Mouse (Mus musculus) thymus, adult 18-20 months (tissue): ENCODE results near the gene 6030468B19Rik.
"Not testable (repeated sequence)": the region's sequence is repeated elsewhere in the genome, so short reads cannot be mapped to it uniquely, and the experiment has no call there.

Experiments used
- DNase-seq, 2 experiments: peaks; one replicate each; pipeline ENCODE4 v3.0.0; 2022; ENCODE audit warnings: mixed read lengths in 2 of 2

Gene 6030468B19Rik

DNA sequence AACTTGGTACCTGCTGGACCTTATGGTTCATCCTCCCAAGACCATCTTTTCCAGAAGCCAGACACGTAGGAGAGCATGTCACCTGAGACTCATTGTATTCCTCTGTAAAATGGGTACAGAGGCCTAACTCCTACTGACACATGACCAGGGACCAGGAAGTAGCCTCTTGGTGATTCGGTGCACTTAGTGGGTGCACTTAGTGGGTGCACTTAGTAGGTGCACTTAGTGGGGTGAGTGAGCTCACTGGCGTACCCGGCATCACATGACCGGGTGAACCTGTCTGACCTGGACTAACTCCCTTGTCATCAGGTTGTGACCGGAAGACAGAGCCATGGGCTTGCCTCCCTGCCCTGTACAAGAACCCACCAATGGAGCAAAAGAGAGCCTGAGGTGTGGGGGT is 9.3 kb downstream of the 6030468B19Rik start:
- no peak for DNase-seq

DNA sequence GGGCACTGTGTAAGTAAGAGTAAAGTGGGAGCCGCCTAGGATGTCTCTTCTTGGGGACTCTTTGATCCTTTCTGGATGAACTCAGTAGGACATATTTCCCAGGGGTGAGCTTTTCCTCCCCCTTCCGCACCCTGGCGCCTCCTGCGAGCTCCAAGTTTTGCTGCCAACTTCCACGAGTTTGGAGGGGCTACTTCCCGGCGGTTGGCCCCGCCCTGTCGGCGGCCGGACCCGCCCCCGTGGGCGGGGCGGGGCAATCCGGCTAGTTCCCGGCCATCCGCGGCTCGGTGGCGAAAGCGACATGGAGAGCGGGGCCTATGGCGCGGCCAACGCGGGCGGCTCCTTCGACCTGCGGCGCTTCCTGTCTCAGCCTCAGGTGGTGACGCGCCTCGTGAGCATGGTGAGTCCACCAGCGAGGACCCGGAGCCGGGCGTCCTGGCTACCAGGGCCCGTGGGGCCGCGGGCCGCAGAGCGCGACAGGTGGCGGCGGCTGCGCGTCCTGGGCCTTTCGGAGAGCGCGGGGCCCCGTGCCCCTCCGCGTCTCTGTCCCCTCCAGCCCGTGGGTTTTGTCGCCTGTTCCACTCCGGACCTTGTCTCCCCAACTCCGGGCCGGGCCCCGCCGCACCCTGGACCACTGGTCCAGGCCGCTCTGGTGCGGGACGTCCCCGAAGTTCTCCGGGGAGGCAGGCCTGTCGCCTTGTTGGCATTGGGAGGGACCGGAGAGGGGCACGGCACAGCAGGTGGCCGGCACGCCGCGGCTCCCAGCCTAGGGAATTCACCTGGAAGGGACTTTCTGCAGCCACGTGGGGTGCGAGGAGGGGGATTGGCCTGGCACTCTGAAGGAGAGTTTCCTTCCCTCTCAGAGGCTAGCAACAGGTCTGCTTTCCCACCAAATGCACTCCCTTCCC is 12.2 kb downstream of the 6030468B19Rik start, which contains the start of the genes Gm20708 and Syngr2:
Gm20708 (plus strand) TSS at position 262 of the 905 bp plus-strand sequence.
Syngr2 (plus strand) TSS at position 262 of the 905 bp plus-strand sequence.
- DNase-seq: peak; percentile 46 to 58

DNA sequence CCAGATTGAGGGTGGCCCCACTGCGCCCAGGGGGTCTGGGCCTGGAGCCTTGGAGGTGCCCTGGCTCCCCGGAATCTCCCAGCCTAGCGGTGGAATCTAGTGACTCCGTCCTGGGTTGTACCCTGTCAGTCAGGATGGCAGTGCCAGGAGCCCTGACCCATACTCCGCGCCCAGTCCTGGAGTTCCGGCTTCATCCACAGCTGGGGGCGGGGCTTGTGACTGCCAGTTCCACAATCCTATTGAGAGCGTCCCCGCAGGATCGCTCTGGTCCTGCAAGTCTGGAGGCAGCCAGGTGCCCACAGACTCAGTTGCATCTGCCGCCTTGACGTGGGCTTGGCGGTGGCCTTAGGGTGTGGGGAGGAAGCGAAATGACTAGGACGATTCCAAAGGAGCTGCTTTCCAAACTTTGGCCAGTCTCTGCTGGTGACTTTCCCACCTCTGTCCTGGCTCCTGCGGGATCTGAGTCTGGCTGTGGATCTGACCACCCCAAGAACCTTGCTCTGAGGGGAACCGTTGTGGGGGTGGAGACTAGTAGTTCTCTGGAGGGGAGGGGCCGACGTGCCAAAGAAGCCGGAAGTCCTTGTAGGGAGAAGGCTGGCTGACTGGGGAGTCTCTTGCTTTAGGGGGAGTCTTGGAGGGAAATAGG is 13.1 kb downstream of the 6030468B19Rik start:
- DNase-seq: peak; percentile 67 to 80

DNA sequence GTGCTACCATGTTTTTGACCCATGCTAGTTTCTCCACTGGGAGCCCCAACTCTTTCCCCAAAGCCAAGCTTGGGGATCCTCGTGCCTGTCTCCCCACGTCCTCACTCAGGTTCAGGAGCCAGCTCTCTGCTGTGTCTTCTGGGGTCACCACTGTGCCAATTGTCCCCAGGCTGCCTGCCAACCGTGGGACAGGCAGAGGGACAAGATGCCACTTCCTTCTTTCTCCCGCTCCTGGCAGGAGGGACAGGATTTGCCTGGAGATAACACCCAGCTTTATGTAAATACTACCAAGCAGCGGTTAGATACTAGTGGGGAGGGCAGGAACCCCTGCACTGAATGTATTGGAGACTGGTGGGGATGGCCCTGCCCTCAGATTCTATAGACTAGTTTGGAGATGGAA is 16.4 kb downstream of the 6030468B19Rik start:
- no peak for DNase-seq

DNA sequence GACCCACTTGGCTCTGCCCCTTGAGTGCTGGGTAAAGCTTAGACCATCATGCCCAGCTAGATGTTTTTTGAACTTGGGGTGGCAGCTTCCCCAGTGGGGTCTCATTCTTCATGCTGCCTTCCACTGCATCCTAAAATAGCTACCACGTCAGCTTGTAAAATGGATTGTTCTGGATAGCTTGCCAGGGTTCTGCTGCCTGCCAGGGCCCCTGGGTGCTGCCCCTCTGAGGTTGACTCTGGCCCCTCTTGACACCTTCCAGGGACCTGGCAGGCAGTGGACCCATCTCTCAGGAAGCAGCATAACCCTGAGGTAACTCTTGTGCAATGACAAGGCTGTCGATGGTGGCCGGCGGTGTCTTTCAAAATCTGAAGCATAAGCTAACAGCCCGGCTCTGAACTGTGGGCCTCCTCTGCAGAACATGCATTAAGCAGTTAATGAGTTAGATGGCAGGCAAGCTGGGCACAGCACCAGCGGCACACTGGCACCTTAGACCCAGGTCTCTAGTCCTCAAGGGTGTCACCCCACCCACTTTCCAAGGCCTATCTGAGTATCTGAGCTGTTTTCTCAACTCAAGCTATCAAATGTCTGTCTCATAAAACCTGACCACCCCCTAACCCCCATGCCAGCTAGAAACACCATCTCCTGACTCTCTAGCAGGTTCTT is 17.4 kb downstream of the 6030468B19Rik start:
- DNase-seq: no peak

DNA sequence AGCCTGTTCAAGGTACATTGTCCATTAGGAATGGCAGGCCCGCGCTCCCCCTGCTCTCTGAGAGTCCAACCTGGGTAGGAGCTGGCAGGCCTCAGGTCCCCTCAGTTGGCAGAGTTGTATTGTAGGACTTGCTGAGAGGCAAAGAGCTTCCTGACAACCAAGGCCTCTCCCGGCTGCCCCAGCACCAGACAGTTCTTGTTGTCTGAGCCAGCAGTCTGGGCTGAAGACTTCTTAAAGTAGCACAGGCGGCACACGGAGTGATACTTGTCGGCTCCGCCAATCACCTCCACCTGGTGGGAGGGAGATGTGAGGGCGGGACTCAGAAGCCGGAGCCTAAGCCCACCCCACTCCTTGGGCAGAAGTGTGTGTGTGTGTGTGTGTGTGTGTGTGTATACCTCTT is 18.4 kb downstream of the 6030468B19Rik start:
- not testable (repeated sequence) for DNase-seq

DNA sequence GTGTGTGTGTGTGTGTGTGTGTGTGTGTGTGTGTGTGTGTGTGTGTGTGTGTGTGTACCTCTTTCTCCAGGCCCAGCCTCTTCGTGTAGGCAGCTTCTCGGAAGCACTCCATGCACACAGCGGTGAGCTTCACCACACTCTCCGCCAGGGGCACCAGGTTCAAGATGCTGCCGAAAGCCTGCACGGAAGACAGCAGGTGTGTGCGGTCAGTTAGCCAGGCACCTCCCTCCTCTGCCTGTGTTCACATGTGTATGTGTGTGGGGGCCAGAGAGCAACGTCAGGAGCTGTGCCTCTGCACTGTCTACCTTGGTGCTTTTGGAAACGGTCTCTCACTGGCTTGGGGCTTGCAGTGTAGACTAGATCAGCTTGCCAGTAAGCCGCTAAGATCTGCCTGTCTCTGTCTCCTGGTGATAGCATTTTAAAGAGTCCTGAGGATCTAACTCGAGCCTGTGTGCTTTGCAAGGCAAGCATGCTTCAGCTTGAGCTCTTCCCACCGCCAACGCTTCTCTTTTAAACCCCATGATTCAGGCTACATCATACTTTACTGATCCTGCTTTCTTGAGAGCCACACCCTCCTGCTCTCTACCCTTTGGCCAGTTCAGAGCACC is 19.0 kb downstream of the 6030468B19Rik start:
- DNase-seq: no peak

DNA sequence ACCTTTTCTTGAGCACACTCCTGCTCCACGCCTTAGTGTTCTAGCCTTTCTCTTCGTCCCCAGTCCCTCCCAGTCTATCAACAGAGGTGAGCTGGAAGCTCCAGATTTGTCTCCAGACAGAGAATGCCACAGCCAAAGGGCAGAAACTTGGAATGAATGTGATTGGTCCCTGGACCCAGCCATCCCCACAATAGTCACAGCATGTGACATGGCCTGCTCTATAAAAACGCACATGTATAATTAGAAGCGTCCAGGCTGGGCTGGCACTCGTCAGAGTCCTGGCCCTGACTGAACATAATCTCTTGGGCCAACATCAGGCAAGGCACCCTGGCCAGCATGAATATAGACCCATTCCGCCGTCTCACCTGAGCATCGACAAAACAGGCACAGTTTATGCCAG is 21.6 kb downstream of the 6030468B19Rik start:
- DNase-seq: no peak

DNA sequence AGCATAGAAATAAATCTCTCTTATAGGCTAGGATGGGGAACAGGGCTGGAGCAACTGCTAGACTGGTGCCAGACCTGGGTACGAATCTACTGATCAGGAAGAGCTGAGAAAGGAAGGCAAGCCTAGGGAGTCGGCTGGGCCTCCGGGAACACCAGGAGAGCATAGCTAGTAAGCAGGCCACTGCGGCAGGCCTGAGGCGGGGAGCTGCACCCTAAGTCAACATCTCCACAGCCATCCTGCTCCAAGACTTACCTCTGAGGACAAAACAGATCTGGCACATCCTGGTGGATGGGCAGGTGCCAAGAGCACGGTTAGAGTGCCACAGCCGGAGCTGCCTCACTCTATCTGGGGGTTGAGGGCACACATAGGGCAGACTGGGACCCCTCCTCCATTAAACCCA is 22.7 kb downstream of the 6030468B19Rik start:
- DNase-seq: no peak

DNA sequence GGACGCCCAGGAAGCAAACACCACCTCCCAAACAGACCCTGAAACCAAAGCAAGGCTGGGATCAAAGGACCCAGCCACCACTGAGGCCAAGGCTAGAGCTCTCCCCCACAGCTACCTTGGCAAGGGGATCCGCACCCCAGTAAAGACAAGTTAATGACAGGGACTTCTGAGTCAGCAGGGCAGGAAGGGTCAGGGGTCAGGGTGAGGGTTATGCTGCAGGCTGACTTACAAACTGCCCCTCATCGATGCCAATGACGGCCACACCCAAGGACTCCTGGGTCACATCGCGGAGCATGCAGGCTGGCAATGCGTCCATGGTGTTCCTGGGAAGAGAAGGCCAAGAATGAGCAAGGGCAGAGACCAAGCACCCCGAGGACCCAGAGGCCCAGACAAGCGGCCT is 24.4 kb downstream of the 6030468B19Rik start:
- no peak for DNase-seq

DNA sequence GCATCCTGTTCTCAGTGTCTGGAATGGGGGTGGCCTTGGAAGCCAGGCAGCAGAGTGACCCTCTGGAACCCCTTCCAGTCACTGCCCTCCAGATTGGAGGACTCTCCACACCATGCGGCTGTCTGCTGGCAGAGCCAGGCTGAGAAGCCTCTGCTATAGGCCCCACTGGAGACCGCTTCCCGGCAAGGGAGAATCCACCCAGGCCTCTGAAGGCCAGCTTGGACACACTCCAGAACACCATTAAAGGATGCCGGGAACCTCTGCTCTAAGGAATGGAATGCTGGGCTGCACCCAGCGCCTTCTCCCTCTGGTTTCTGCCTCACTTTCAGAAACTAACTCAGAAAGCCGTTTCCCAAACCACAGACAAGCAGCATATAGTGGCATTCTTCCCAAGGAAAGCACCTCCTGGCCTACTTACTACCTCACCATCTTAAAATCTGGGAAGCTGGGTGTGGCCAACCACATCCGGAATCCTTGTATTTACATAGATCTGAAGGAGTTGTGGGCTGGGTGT is 25.3 kb downstream of the 6030468B19Rik start:
- no peak for DNase-seq

DNA sequence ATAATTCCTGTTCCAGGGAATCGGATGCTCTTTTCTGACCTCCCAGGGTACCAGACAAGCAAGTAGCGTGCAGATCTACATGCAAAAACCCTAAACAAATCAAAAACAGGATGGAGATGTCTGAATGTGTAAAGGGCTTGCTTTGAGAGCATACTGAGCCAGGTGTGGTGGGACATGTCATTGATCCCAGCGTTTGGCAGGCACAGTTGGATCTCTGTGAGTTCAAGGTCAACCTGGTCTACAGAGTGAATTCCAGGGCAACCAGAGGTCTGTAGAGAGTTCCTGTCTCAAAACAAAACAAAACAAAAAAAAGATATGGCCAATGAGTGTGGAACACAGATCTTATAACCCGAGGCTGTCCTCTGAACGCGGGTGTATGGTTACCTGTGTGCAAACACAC is 26.0 kb downstream of the 6030468B19Rik start:
- DNase-seq: no peak

DNA sequence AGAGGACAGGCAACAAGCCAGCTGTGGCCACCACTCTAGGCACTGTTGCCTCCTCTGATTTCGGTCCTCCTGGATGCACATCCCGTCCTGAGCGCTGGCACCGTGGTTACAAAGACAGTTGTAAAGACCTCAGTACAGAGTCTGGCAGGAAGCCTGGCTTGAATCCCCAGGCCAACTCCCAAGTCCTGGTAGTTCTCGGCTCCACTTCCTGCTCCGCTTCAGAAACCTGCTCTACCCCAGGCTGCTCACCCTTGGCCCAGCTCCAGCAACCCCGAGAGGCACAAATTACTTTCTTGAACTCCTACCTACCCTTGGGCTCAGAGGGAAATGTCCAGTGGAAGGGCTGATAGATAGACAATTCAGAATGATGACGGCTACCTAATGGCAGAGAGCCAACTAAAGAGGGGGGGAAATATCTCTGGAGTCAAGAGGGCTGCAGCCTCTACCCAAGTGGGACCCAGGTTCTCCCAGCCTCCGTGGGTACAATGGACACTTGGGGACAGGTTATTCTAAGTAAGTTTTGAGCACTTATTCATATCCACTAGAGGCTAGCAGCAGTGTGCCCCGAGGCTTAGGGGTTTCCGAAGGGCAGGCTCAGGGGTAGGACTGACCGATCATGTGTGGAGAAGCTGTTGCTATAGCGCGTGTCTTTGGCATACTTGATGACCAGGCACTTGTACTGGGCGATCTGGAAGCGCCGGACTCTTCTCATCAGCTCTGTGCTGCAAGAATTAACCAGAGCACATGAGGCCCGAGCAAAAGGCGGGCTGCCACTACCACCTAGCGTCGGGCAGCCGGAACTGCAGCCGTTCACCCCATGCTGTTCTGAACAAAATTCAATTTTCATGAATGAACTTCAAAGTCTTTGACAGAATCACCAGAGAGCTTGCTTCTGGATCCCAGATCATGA is 26.9 kb downstream of the 6030468B19Rik start:
- DNase-seq: peak; percentile 54 to 69

DNA sequence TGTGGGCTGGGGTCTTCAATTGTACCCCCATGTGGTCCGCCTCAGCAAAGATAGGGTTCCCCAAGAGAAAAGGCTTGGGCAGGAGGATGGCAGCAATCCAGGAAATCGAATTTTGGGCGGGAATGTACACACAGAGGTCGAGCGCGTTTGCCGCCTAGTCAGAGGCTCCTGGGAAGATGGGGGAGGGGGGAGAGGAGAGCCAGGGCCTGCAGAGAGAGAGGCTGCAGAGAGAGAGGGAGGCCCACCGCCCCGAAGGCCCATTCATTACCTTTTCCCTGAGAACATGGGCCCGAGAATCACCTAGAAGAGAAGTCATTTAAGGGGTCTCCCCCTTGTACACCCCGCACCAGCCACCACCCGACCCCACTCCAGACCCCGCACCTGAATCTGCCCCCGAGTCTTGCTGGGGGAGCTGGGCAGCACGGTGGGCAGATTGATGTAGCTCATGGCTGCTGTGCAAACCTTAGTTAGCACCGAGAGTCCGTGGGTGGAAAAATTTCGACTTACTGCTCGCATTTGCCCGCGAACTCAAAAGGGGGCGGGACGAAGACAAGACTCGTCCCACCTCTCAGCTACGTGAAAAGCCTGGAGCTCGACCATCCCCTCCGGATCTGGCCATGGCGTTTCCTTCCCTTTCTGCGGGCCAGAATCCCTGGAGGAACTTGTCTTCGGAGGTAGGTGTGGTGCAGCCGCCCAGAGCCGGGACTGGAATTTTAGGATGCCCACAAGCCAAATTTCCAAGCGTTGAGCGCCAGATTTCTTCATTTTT is 28.1 kb downstream of the 6030468B19Rik start, which contains the start of the genes Afmid and Tk1:
Afmid (plus strand) TSS at position 592 of the 769 bp plus-strand sequence.
Tk1 (minus strand) TSS at position 760 of the 769 bp plus-strand sequence.
- peak; percentile 57 to 65 for DNase-seq

DNA sequence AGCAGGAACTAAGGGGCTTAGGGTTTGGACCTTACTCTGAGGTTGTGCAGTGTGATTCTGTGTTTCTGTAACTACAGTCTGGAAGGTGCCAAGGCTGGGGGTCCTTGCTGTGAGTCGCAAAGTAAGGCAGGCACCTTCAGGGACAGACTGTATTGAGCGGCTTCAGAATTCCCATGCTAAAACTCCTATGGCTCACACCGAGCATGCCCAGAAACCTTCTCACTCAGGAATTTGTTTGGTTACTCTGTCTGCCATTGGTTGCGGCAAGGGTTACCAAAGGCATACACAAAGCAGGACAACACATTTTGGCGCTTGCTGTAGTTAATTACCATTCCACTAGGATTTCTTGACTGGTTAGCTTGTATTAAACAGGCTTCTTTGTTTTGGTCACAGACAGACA is 28.7 kb downstream of the 6030468B19Rik start:
- no peak for DNase-seq

DNA sequence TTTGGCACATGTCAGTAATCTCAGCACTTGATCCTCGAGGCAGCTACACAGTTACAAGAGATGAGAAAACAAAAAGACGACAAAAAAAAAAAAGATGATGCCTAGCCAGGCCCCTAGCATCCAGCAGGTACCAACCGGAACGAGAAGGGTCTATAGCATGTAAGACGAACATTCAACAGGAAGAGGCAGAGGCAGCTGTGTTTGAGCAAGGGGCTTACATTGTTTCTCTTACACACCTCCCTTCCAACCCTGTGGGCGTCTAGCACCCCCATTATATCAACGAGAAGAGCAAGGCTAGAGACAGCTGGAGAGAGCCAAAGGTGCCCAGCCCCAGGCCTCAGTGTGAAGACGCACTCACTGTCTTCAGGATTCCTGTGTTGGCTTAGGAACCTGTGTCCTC is 29.5 kb downstream of the 6030468B19Rik start:
- no peak for DNase-seq

DNA sequence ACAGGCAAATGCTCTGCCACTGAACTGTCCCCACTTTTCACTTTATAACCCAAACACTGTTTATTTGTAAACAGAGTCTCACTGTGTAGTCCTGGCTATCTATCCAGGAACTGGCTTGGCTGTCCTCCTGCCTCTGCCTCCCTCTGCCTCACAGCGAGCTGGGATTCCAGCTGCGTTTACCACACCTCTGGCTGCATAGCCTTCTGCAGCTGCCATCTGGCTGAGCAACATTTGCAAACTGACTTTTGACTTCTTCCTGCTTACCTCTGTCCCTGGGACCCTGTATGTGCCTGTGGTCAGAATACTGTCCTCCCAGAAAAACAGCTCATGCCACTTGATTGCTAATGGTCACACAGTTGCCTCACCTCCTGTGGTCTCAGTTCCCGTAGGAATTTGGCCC is 29.9 kb downstream of the 6030468B19Rik start:
- DNase-seq: no peak

DNA sequence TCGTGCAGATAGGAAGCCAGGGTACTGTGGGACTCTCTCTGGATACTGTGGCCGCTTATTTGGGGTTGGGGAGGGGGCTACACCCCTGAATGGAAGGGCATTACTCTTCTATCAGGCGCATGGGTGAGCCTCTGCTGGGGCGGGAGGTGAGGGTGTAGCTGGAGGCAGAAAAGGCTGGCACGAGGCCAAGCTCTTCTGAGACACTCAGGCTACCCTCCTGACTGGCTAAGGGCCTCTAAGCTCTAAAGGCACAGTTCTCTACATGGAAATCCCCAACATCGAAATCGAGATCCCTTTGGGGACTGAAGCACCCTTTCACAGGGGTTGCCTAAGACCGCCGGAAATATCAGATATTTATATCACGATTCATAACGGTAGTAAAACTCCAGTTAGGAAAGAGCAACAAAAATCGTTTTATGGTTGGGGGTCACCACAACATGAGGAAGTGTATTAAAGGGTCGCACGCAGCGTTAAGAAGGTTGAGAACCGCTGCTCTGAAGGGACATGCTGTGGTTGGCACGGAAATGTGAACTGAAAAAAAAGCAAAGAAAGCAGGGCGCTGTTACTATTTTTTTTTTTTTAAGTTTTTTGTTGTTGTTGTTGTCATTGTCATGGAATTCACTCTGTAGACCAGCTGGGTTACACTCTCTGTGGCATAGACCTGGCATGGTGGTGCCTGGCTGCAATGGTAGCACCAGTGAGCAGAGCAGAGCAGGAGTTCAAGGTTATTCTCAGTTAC is 30.9 kb downstream of the 6030468B19Rik start:
- DNase-seq: peak in 1 of 2 experiments; percentile 50

DNA sequence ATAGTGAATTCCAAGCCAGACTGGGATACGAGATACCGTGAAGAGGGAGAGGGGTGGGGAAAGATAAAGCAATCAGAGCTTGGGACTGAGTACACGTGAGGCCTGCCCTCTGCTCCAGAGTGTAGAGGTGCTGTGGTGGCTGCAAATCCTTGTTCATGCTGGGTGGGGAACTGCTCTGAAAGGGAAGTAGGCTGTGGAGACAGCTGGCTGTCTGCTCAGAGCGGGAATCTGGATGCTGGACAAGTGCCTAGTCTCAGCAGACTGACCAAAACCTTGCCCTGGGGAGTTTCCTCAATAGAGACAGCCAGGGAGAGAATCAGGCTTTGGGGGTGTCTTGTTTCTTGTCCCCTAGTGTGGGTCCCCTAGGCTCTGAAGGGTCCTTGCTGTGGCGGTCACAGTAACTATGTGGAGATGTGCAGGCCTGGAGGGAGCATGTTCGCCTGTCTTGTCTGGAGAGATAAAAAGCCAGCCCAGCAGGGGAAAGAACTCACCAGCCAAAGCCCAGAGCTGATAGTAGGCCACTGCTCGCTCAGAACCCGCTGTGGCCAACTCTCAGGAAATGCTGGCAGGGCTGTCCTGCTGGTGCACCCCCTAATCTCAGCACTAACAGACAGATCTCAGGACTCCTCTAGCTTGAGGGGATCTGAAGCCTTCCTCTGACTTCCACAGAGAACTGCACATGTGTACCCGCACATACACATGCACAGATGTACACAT is 31.6 kb downstream of the 6030468B19Rik start:
- DNase-seq: no peak
